Mouse (Mus musculus): ENCODE measurements around the gene Sdhd.

- TF ChIP-seq CTCF (IDR thresholded peaks at IDR 0.05; ENCODE audit: insufficient read depth, low read length), result no peak
- no peak for TF ChIP-seq POLR2A (IDR thresholded peaks at IDR 0.05; ENCODE audit: borderline replicate concordance, extremely low read depth, low read depth, low read length)
Measured at GRCm38 (mm10) chr9:50632016-50632688, 28.5 kb upstream of the Sdhd start.
